Mouse (Mus musculus) heart, postnatal 0 days (tissue): ENCODE measurements around the gene Lin54.

Experiments used
- CTCF ChIP-seq: IDR thresholded peaks from 2 replicates; pipeline ENCODE4 v1.5.1; 2016; ENCODE audit warnings: antibody characterized with exemption, control low read depth, low read depth
- EP300 ChIP-seq: IDR thresholded peaks from 2 replicates; pipeline ENCODE4 v1.6.1; 2016; ENCODE audit warnings: antibody characterized with exemption, low read depth

DNA sequence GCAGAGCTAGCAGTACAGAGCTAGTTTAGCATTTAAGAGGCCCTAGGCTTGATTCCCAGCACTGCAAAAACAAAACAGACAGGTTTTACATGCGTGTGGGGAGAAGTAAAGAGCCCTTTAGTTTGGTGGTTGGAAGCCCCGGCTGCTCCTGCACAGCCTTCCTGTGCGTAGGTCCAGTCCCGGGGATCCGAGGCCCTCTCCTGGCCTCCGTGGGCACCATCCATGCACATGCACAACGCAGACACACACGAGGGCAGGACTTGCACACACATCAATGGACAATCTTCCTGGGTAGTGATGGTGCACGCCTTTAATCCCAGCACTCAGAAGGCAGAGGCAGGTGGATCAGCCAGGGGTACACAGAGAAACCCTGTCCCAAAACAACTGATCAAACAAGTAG lies 38.9 kb downstream of the Lin54 start:
- TF ChIP-seq CTCF (no peak), EP300 (no peak)
